ENCODE assay signal across 18 mouse cellular contexts in the genomic region with DNA sequence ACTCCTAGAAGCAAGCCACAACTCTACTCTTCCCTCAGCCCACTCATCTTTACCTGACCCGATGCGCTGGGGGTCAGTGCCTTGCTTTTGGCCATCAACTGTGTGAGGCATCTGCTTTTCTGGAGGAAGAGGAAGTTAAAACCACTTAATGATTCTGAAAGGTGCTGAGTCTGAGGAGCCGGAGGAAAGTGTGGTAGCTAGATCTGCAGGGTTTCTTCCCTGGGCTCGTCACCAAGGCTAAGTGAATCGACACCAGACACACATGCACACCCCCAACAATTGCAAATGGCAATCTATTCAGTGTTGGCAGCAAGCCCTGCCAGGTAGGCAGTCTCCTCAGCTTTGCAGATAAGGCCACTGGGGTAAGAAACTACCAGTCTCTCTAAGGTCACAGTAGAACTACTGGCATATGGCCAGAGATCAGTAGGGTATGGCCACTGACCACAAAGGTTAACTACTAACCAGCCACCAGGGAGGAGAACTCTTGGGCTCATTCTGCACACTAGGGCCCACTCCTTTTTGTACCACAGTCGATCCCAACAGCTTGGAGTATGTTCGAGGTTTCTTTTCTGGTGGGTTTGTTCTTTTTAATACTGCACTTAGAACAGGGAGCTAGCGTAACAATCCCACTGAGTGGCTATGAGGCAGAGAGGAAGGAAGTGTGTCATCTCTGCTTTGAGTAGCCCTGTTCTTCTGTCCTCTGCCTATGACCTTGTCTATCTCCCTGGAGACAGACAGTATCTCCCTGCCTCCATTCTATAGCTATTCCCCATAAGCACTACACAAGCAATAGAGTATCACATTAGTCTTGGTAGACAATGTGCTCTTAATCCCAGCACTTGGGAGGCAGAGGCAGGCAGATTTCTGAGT. TPM values are rescaled to one million over a fixed set of nuclear protein-coding genes. Genes with fewer than 3 reads are reported as not detected.
DNase-seq lines count a peak whose midpoint lies in the region; ATAC-seq and TF ChIP-seq lines count a peak whose summit lies in the region.
"Had no signal": no experiment of that assay in that cellular context is flagged by ENCODE, and none has a peak within 500 bp of the region (broad histone marks: within the 10 kb centered on the region; RNA-seq: fewer than 3 reads in every experiment).

No protein-coding gene starts in this region.

- H3K9ac ChIP-seq in heart, embryonic 15.5 days: no peak overlapping the region
- no peak overlapping the region for H3K9ac ChIP-seq in liver, postnatal 0 days (replicated peaks)
- H3K9ac ChIP-seq: embryonic facial prominence, embryonic 15.5 days; forebrain, postnatal 0 days; hindbrain, embryonic 13.5 days; midbrain, embryonic 12.5 days; neural tube, embryonic 12.5 days had no signal

- no peaks in the 10 kb centered on the region for H3K36me3 ChIP-seq in heart, embryonic 15.5 days
- H3K36me3 ChIP-seq in liver, postnatal 0 days (replicated peaks; ENCODE audit: insufficient read depth, low read length): no peaks in the 10 kb centered on the region
- H3K36me3 ChIP-seq: embryonic facial prominence, embryonic 15.5 days; hindbrain, embryonic 13.5 days; midbrain, embryonic 12.5 days; neural tube, embryonic 12.5 days had no signal

- peaks cover 37% of the 10 kb centered on the region for H3K4me1 ChIP-seq in heart, embryonic 15.5 days (replicated peaks)
- H3K4me1 ChIP-seq in liver, postnatal 0 days (ENCODE audit: insufficient read depth): peaks cover 29% of the 10 kb centered on the region
- H3K4me1 ChIP-seq: midbrain, embryonic 12.5 days had no signal

- no peak for TF ChIP-seq EP300 in liver, postnatal 0 days (IDR thresholded peaks at IDR 0.05; ENCODE audit: low read depth)

- no peaks in the 10 kb centered on the region for H3K27me3 ChIP-seq in heart, embryonic 15.5 days
- no peaks in the 10 kb centered on the region for H3K27me3 ChIP-seq in liver, postnatal 0 days (ENCODE audit: insufficient read depth, low read length)
- H3K27me3 ChIP-seq: embryonic facial prominence, embryonic 15.5 days; hindbrain, embryonic 13.5 days; midbrain, embryonic 12.5 days; neural tube, embryonic 12.5 days had no signal

- DNase-seq in heart, adult 9 months (ENCODE audit: low spot score in 2 of 2): no peak
- DNase-seq in liver, postnatal 0 days: peak; percentile 29
- DNase-seq in liver: no peak
- peak; percentile 36 for DNase-seq in kidney, postnatal 10 days
- DNase-seq in layer of hippocampus, postnatal 36 days: no peak
- DNase-seq in embryo, embryonic 11 days: no peak
- DNase-seq: cerebellum, postnatal 10 days; forebrain, postnatal 0 days; heart, postnatal 10 days; lung, adult 2 months; thymus, postnatal 36 days had no signal

- no peak for ATAC-seq in heart, embryonic 15.5 days (replicated peaks; ENCODE audit: insufficient number of reproducible peaks, insufficient read depth, low FRiP score, low read depth)
- ATAC-seq in liver, postnatal 0 days: peak; percentile 21; the same call in 1 of the 2 replicates
- peak; percentile 52 for ATAC-seq in megakaryocyte progenitor cell, adult 5-6 weeks (replicated peaks; ENCODE audit: poor library complexity)
- ATAC-seq: forebrain, postnatal 0 days; inflammation-experienced regulatory T-cells, adult 6 months had no signal

- WGBS in heart, embryonic 15.5 days: 71% methylated on average over 8 of the region's 8 CpGs
- WGBS in liver, postnatal 0 days (ENCODE audit: insufficient replicate concordance): 44% methylated on average over 8 of the region's 8 CpGs

- no peak overlapping the region for H3K4me2 ChIP-seq in heart, embryonic 15.5 days
- peak overlapping the region; percentile 10; the same call in 1 of the 2 replicates for H3K4me2 ChIP-seq in liver, postnatal 0 days (ENCODE audit: low read depth, low read length)
- H3K4me2 ChIP-seq: embryonic facial prominence, embryonic 15.5 days; hindbrain, embryonic 13.5 days; midbrain, embryonic 12.5 days; neural tube, embryonic 12.5 days had no signal

- H3K4me3 ChIP-seq in heart, embryonic 15.5 days: no peak overlapping the region
- H3K4me3 ChIP-seq in liver, postnatal 0 days (ENCODE audit: low read depth, low read length): no peak overlapping the region
- H3K4me3 ChIP-seq: embryonic facial prominence, embryonic 15.5 days; hindbrain, embryonic 13.5 days; midbrain, embryonic 12.5 days; neural tube, embryonic 12.5 days had no signal

- TF ChIP-seq CTCF in liver, postnatal 0 days (IDR thresholded peaks at IDR 0.05; ENCODE audit: low read depth): no peak

- 0 out of 2 replicates have a peak overlapping the region, but pooled peaks have one; percentile 27 for H3K27ac ChIP-seq in heart, embryonic 15.5 days
- H3K27ac ChIP-seq in liver, postnatal 0 days (ENCODE audit: low read depth): no peak overlapping the region
- H3K27ac ChIP-seq: embryonic facial prominence, embryonic 15.5 days; hindbrain, embryonic 13.5 days; midbrain, embryonic 12.5 days; neural tube, embryonic 12.5 days had no signal

- no peaks in the 10 kb centered on the region for H3K9me3 ChIP-seq in heart, embryonic 15.5 days (replicated peaks)
- no peaks in the 10 kb centered on the region for H3K9me3 ChIP-seq in liver, postnatal 0 days (ENCODE audit: low read length)
- H3K9me3 ChIP-seq: embryonic facial prominence, embryonic 15.5 days; hindbrain, embryonic 13.5 days; midbrain, embryonic 12.5 days; neural tube, embryonic 12.5 days had no signal

RNA-seq across cellular contexts. Expression of gene Rbms1, which starts 34.9 kb away (rescaled TPM):
- polyA plus RNA-seq in heart, embryonic 15.5 days (2015; fragmentation: Nextera tagmentation; extraction: Ambion mirVana): 72.6 and 106 TPM in 2 replicates
- 36.5 and 38.5 TPM in 2 replicates for polyA plus RNA-seq in liver, postnatal 0 days (2015; fragmentation: Nextera tagmentation; extraction: Ambion mirVana)
- 29.3 and 31.5 TPM in 2 replicates for total RNA-seq in megakaryocyte progenitor cell, adult 5-6 weeks (2015)
- total RNA-seq in megakaryocyte progenitor cell, adult 5-6 weeks (2017): 24.5 and 28.2 TPM in 2 replicates
- total RNA-seq in layer of hippocampus, postnatal 36 days (2021): 10 to 100 TPM; 11.2 to 16.0 TPM

Comparison
In these comparisons a context has a peak if more than half of its experiments do, and no peak if none do; other contexts are left out.
1. DNase-seq: peak in liver, postnatal 0 days (single experiment) and kidney, postnatal 10 days (single experiment); none in heart, adult 9 months (0 of 2), liver (single experiment), layer of hippocampus, postnatal 36 days (0 of 2) and embryo, embryonic 11 days (single experiment).